Mouse (Mus musculus) G1E (cell line): ENCODE data around the gene Acss2. TPM values are rescaled to one million over a fixed set of nuclear protein-coding genes. Genes with fewer than 3 reads are reported as not detected.
"Not testable (repeated sequence)": the region's sequence is repeated elsewhere in the genome, so short reads cannot be mapped to it uniquely, and the experiment has no call there.

Source experiments
- ATAC-seq: 2 replicates; pipeline ENCODE4 v1.8.0; 2016; ENCODE audit warnings: mild to moderate bottlenecking; ENCODE audit not compliant: insufficient number of reproducible peaks, poor library complexity, low FRiP score, severe bottlenecking; ENCODE audit errors: extremely low read depth
- DNase-seq: peaks from one replicate; pipeline ENCODE4 v3.0.0; 2012; ENCODE audit warnings: low spot score
- H3K27me3 ChIP-seq: 2 replicates; pipeline ENCODE4 v1.6.1; 2012; ENCODE audit warnings: mild to moderate bottlenecking, low read length, inconsistent platforms; ENCODE audit not compliant: insufficient read depth
- H3K36me3 ChIP-seq: replicated peaks from 2 replicates; pipeline ENCODE3; 2012; ENCODE audit warnings: mild to moderate bottlenecking, inconsistent platforms
- H3K4me1 ChIP-seq: 2 replicates; pipeline ENCODE4 v1.6.1; 2012; ENCODE audit warnings: low read depth, low read length, inconsistent platforms, mixed read lengths; ENCODE audit not compliant: insufficient read depth
- H3K4me3 ChIP-seq: 2 replicates; pipeline ENCODE4 v1.5.1; 2012; ENCODE audit warnings: low read depth, mild to moderate bottlenecking, inconsistent platforms, low read length, moderate library complexity, mixed read lengths
- H3K9me3 ChIP-seq: replicated peaks from 2 replicates; pipeline ENCODE4 v1.6.1; 2012; ENCODE audit warnings: inconsistent platforms
- CTCF ChIP-seq: IDR thresholded peaks from 2 replicates; pipeline ENCODE4 v1.5.1; 2012; ENCODE audit warnings: low read depth, low read length, inconsistent platforms, mixed read lengths
- GATA1 ChIP-seq: IDR thresholded peaks from 2 replicates; pipeline ENCODE4 v1.6.1; 2012; ENCODE audit warnings: borderline replicate concordance, low read length, inconsistent platforms, mixed read lengths
- GATA2 ChIP-seq: IDR thresholded peaks from 2 replicates; pipeline ENCODE4 v1.6.1; 2012; ENCODE audit warnings: low read depth, low read length, inconsistent platforms, borderline replicate concordance
- POLR2AphosphoS5 ChIP-seq: IDR thresholded peaks from 2 replicates; pipeline ENCODE4 v1.6.1; 2012; ENCODE audit warnings: low read depth, low read length, inconsistent platforms; ENCODE audit not compliant: insufficient replicate concordance
- TAL1 ChIP-seq: conservative IDR thresholded peaks from 2 replicates; pipeline ENCODE4 v1.6.1; 2012; ENCODE audit warnings: low read depth, low read length, inconsistent platforms, mixed read lengths
- polyA plus RNA-seq: library from polyadenylated mRNA; stranded (reverse); fragments of >175 nt; gene quantifications from 2 replicates; pipeline ENCODE4 v1.2.3, GENCODE M21; 2012
- total RNA-seq, 2 experiments: library from RNA; stranded (forward) in 1 of 2; stranded (reverse) in 1 of 2; fragments of 200-1000 nt in 1 of 2; fragments of >200 nt in 1 of 2; fragmentation: Nextera tagmentation in 1 of 2; gene quantifications; 2 replicates each; pipeline ENCODE4 v1.2.3; 2014 to 2017

Acss2 gene
- total and polyA plus RNA-seq, 3 experiments = 42.0 to 69.8 (median 66.9) TPM

GRCm38 (mm10) chr2:155592137-155592853, 74.5 kb downstream of the Acss2 start, which contains the start of gene Gss:
TSS of gene Gss (minus strand) at chr2:155592810.
- H3K4me3 ChIP-seq = peak within 1 kb of the TSS; percentile 79
- DNase-seq (peak; percentile 94), ATAC-seq (peak; percentile 55)
- no peaks in the 10 kb centered on the region for H3K27me3 ChIP-seq
- no peaks in the 10 kb centered on the region for H3K9me3 ChIP-seq
- H3K36me3 ChIP-seq = peaks cover 19% of the 10 kb centered on the region
- H3K4me1 ChIP-seq = peaks cover 78% of the 10 kb centered on the region
- TF ChIP-seq GATA2 = no peak
- TF ChIP-seq TAL1 = no peak
- TF ChIP-seq CTCF = no peak
- TF ChIP-seq POLR2AphosphoS5 = no peak
- TF ChIP-seq GATA1 = no peak

- Histone ChIP-seq H3K9me3 (no peaks in the 10 kb centered on the region), H3K36me3 (peaks cover 14% of the 10 kb centered on the region), H3K4me1 (peaks cover 79% of the 10 kb centered on the region), H3K27me3 (no peaks in the 10 kb centered on the region), H3K4me3 (peak overlapping the region; percentile 79)
- DNase-seq (no peak), ATAC-seq (no peak)
- no peak for TF ChIP-seq CTCF
Observed at GRCm38 (mm10) chr2:155592854-155593283, 75.1 kb downstream of the Acss2 start.

- DNase-seq (no peak), ATAC-seq (no peak)
- Histone ChIP-seq H3K4me1 (peaks cover 67% of the 10 kb centered on the region), H3K4me3 (no peak overlapping the region), H3K36me3 (peaks cover 4% of the 10 kb centered on the region), H3K27me3 (no peaks in the 10 kb centered on the region), H3K9me3 (no peaks in the 10 kb centered on the region)
- no peak for TF ChIP-seq TAL1
- TF ChIP-seq GATA2 = no peak
- no peak for TF ChIP-seq GATA1
- TF ChIP-seq CTCF = no peak
- no peak for TF ChIP-seq POLR2AphosphoS5
Observed at GRCm38 (mm10) chr2:155595516-155595915, 77.8 kb downstream of the Acss2 start.

- Histone ChIP-seq H3K27me3 (no peaks in the 10 kb centered on the region), H3K36me3 (no peaks in the 10 kb centered on the region), H3K9me3 (peaks cover 9% of the 10 kb centered on the region), H3K4me3 (no peak overlapping the region), H3K4me1 (peaks cover 47% of the 10 kb centered on the region)
- DNase-seq (no peak), ATAC-seq (no peak)
- TF ChIP-seq GATA2 (no peak), CTCF (no peak), TAL1 (no peak), GATA1 (no peak), POLR2AphosphoS5 (no peak)
Observed at GRCm38 (mm10) chr2:155603707-155604106, 86.0 kb downstream of the Acss2 start.

GRCm38 (mm10) chr2:155604560-155605235, 87.0 kb downstream of the Acss2 start:
- H3K9me3 ChIP-seq = peaks cover 9% of the 10 kb centered on the region
- no peak for DNase-seq
- H3K27me3 ChIP-seq = no peaks in the 10 kb centered on the region
- peak overlapping the region; percentile 39; the same call in 1 of the 2 replicates for H3K4me3 ChIP-seq
- TF ChIP-seq GATA2 (no peak), GATA1 (no peak), TAL1 (no peak), CTCF (no peak), POLR2AphosphoS5 (no peak)
- no peak for ATAC-seq
- H3K4me1 ChIP-seq = peaks cover 44% of the 10 kb centered on the region
- H3K36me3 ChIP-seq = no peaks in the 10 kb centered on the region

GRCm38 (mm10) chr2:155605236-155605589, 87.5 kb downstream of the Acss2 start:
- not testable (repeated sequence) for H3K36me3 ChIP-seq, DNase-seq, ATAC-seq, H3K9me3 ChIP-seq, H3K27me3 ChIP-seq
- Histone ChIP-seq H3K4me1 (peaks cover 44% of the 10 kb centered on the region), H3K4me3 (peak overlapping the region; percentile 39; the same call in 1 of the 2 replicates)
